Mouse (Mus musculus): ENCODE data around the gene Cfap70.

Gene Cfap70

DNA sequence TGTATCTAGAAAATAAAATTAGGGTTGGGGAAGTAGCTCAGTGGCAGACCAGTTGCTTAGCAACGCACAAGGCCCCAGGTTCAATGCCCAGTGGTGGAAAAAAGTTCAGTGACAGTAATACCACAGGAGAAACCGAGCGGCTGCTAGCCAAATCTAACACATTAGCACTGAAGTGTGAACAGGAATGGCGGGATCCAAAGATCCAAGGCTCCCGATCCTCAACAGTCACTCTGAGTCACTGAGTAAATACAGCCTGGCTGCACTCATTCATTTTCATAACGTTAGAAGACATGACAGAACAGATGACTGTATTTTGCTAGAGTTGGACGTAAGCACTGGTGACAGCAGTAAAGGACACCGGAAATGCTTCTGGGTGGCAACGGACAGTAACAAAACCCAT, 106.1 kb downstream of the Cfap70 start:
- DNase-seq (ENCODE audit: low read depth, low spot score) = no peak
